Comparison of ENCODE assay signal across 7 mouse cellular contexts in genomic region chr11:101664825-101665635, GRCm38 (mm10). TPM values are rescaled to one million over a fixed set of nuclear protein-coding genes. Genes with fewer than 3 reads are reported as not detected.
DNase-seq lines count a peak whose midpoint lies in the region; ATAC-seq and TF ChIP-seq lines count a peak whose summit lies in the region.

Gene Arl4d, plus strand, starts transcription at chr11:101665541.

- H3K4me3 ChIP-seq in embryonic facial prominence, embryonic 12.5 days = peak within 1 kb of the TSS; percentile 61
- H3K4me3 ChIP-seq in kidney, adult 2 months (ENCODE audit: insufficient read depth, low read depth, low read length) = peak within 1 kb of the TSS; percentile 69
- H3K4me3 ChIP-seq in limb, embryonic 12.5 days (replicated peaks) = peak within 1 kb of the TSS; percentile 58
- H3K4me3 ChIP-seq in midbrain, embryonic 15.5 days = peak within 1 kb of the TSS; percentile 70
- peak within 1 kb of the TSS; percentile 74 for H3K4me3 ChIP-seq in spleen, adult 2 months (ENCODE audit: extremely low read depth, insufficient read depth, insufficient read length)

- TF ChIP-seq POLR2A in kidney, adult 2 months (IDR thresholded peaks at IDR 0.05; ENCODE audit: low read depth, low read length) = peak; percentile 100
- peak; percentile 99 for TF ChIP-seq POLR2A in spleen, adult 2 months (IDR thresholded peaks at IDR 0.05; ENCODE audit: low read depth, low read length)

- no peaks in the 10 kb centered on the region for H3K36me3 ChIP-seq in embryonic facial prominence, embryonic 12.5 days
- H3K36me3 ChIP-seq in kidney, adult 2 months (ENCODE audit: control insufficient read depth, insufficient read depth, low read length) = no peaks in the 10 kb centered on the region
- H3K36me3 ChIP-seq in limb, embryonic 12.5 days = no peaks in the 10 kb centered on the region
- H3K36me3 ChIP-seq in midbrain, embryonic 15.5 days (replicated peaks) = no peaks in the 10 kb centered on the region
- no peaks in the 10 kb centered on the region for H3K36me3 ChIP-seq in spleen, adult 2 months (ENCODE audit: control insufficient read depth, insufficient read depth, low read length)

- H3K27me3 ChIP-seq in embryonic facial prominence, embryonic 12.5 days = peaks cover 3% of the 10 kb centered on the region; the same call in 1 of the 2 replicates
- H3K27me3 ChIP-seq in kidney, adult 2 months (replicated peaks; ENCODE audit: control insufficient read depth, insufficient read depth, low read length) = no peaks in the 10 kb centered on the region
- peaks cover 12% of the 10 kb centered on the region for H3K27me3 ChIP-seq in limb, embryonic 12.5 days
- no peaks in the 10 kb centered on the region for H3K27me3 ChIP-seq in midbrain, embryonic 15.5 days (replicated peaks)
- H3K27me3 ChIP-seq in spleen, adult 2 months (ENCODE audit: control insufficient read depth, insufficient read depth, low read length) = no peaks in the 10 kb centered on the region

- peaks cover 4% of the 10 kb centered on the region; the same call in 1 of the 2 replicates for H3K4me1 ChIP-seq in embryonic facial prominence, embryonic 12.5 days
- H3K4me1 ChIP-seq in kidney, adult 2 months (ENCODE audit: control insufficient read depth, insufficient read depth, low read length) = peaks cover 4% of the 10 kb centered on the region
- H3K4me1 ChIP-seq in limb, embryonic 12.5 days (replicated peaks) = peaks cover 12% of the 10 kb centered on the region; the same call in 1 of the 2 replicates
- H3K4me1 ChIP-seq in midbrain, embryonic 15.5 days = peaks cover 12% of the 10 kb centered on the region
- no peaks in the 10 kb centered on the region for H3K4me1 ChIP-seq in spleen, adult 2 months (ENCODE audit: control insufficient read depth, insufficient read depth, insufficient read length)

- peak; percentile 90 for ATAC-seq in embryonic facial prominence, embryonic 12.5 days (ENCODE audit: insufficient number of reproducible peaks, insufficient read depth, low FRiP score, low TSS enrichment)
- ATAC-seq in limb, embryonic 12.5 days (ENCODE audit: insufficient number of reproducible peaks, insufficient read depth, low FRiP score, low TSS enrichment, low read depth) = peak; percentile 87
- ATAC-seq in midbrain, embryonic 15.5 days (replicated peaks) = peak; percentile 96

- H3K4me2 ChIP-seq in embryonic facial prominence, embryonic 12.5 days (replicated peaks) = peak within 1 kb of the TSS; percentile 90
- peak within 1 kb of the TSS; percentile 91 for H3K4me2 ChIP-seq in limb, embryonic 12.5 days
- peak within 1 kb of the TSS; percentile 85 for H3K4me2 ChIP-seq in midbrain, embryonic 15.5 days

- no peaks in the 10 kb centered on the region for H3K9me3 ChIP-seq in embryonic facial prominence, embryonic 12.5 days
- no peaks in the 10 kb centered on the region for H3K9me3 ChIP-seq in limb, embryonic 12.5 days
- no peaks in the 10 kb centered on the region for H3K9me3 ChIP-seq in midbrain, embryonic 15.5 days

- H3K27ac ChIP-seq in embryonic facial prominence, embryonic 12.5 days = peak within 1 kb of the TSS; percentile 76
- H3K27ac ChIP-seq in kidney, adult 2 months (ENCODE audit: insufficient read depth, low read depth, low read length) = peak within 1 kb of the TSS; percentile 59
- peak within 1 kb of the TSS; percentile 64 for H3K27ac ChIP-seq in limb, embryonic 12.5 days
- peak within 1 kb of the TSS; percentile 90 for H3K27ac ChIP-seq in midbrain, embryonic 15.5 days
- peak within 1 kb of the TSS; percentile 84 for H3K27ac ChIP-seq in spleen, adult 2 months (ENCODE audit: insufficient read depth, low read length)

- peak within 1 kb of the TSS; percentile 67 for H3K9ac ChIP-seq in embryonic facial prominence, embryonic 12.5 days
- peak within 1 kb of the TSS; percentile 66 for H3K9ac ChIP-seq in limb, embryonic 12.5 days (replicated peaks)
- H3K9ac ChIP-seq in midbrain, embryonic 15.5 days = peak within 1 kb of the TSS; percentile 80

- no peak for TF ChIP-seq CTCF in kidney, adult 2 months (conservative IDR thresholded peaks at IDR 0.05; ENCODE audit: insufficient read depth, insufficient read length, low read depth, low read length)
- TF ChIP-seq CTCF in spleen, adult 2 months (IDR thresholded peaks at IDR 0.05; ENCODE audit: extremely low read depth, insufficient read depth, insufficient read length, insufficient replicate concordance) = no peak

- peak; percentile 99 for DNase-seq in adrenal gland, postnatal 14 days
- peak; percentile 98 to 99 for DNase-seq in heart, adult 18-20 months
- peak; percentile 98 for DNase-seq in kidney, adult 2 months
- peak; percentile 78 to 94 for DNase-seq in spleen, adult 2 months (ENCODE audit: low read depth in 1 of 2, low spot score in 2 of 2)

- 7% methylated on average over 34 of the region's 34 CpGs for WGBS in embryonic facial prominence, embryonic 12.5 days
- WGBS in kidney, adult 2 months = 6% methylated on average over 34 of the region's 34 CpGs
- 9% methylated on average over 34 of the region's 34 CpGs for WGBS in limb, embryonic 12.5 days
- WGBS in midbrain, embryonic 15.5 days = 6% methylated on average over 34 of the region's 34 CpGs
- WGBS in spleen, adult 2 months = 5% methylated on average over 34 of the region's 34 CpGs

RNA-seq across cellular contexts. Expression of gene Arl4d, which starts in this region (rescaled TPM):
- 12.6 and 15.6 TPM in 2 replicates for total RNA-seq in adrenal gland, postnatal 14 days (2021)
- polyA plus RNA-seq in embryonic facial prominence, embryonic 12.5 days (2016; fragmentation: Nextera tagmentation; extraction: Ambion mirVana) = 3.9 and 5.2 TPM in 2 replicates
- 10 to 100 TPM; 19.6 to 22.5 TPM for total RNA-seq in heart, adult 18-20 months (2021)
- 23.1 and 27.2 TPM in 2 replicates for polyA plus RNA-seq in kidney, adult 2 months (2012; rRNA removed)
- polyA plus RNA-seq in limb, embryonic 12.5 days (2016; fragmentation: Nextera tagmentation; extraction: Ambion mirVana) = 1.7 and 2.5 TPM in 2 replicates
- polyA plus RNA-seq in midbrain, embryonic 15.5 days (2015; fragmentation: Nextera tagmentation; extraction: Ambion mirVana) = 5.0 and 7.8 TPM in 2 replicates
- polyA plus RNA-seq in spleen, adult 2 months (2012; rRNA removed) = 9.1 and 11.5 TPM in 2 replicates

Comparison
In these comparisons a context has a peak if more than half of its experiments do, and no peak if none do; other contexts are left out.
1. Peak in every context shown above with its lines: DNase-seq, ATAC-seq, H3K4me3 ChIP-seq and H3K27ac ChIP-seq.